Mouse (Mus musculus) forebrain, embryonic 12.5 days (tissue): ENCODE measurements around the gene Arnt. TPM values are rescaled to one million over a fixed set of nuclear protein-coding genes. Genes with fewer than 3 reads are reported as not detected.
"Not testable (repeated sequence)": the region's sequence is repeated elsewhere in the genome, so short reads cannot be mapped to it uniquely, and the experiment has no call there.

Source experiments
- ATAC-seq: fragments of 200-750 bp; cut with Nextera tagmentation; 2 replicates; pipeline ENCODE4 v1.8.0; 2017; ENCODE audit warnings: moderate TSS enrichment; ENCODE audit not compliant: low FRiP score
- H3K27ac ChIP-seq: fragments of 300-500 bp; sonication (generic); 2 replicates; pipeline ENCODE4 v1.5.1; 2016; ENCODE audit warnings: mild to moderate bottlenecking
- H3K27me3 ChIP-seq: fragments of 300-500 bp; sonication (generic); 2 replicates; pipeline ENCODE4 v1.6.1; 2016; ENCODE audit warnings: mild to moderate bottlenecking
- H3K36me3 ChIP-seq: fragments of 300-500 bp; sonication (generic); replicated peaks from 2 replicates; pipeline ENCODE4 v1.6.1; 2016; ENCODE audit warnings: mild to moderate bottlenecking
- H3K4me1 ChIP-seq: fragments of 300-500 bp; sonication (generic); 2 replicates; pipeline ENCODE4 v1.6.1; 2016
- H3K4me2 ChIP-seq: fragments of 300-500 bp; sonication (generic); 2 replicates; pipeline ENCODE4 v1.6.1; 2016; ENCODE audit warnings: mild to moderate bottlenecking, moderate library complexity
- H3K4me3 ChIP-seq: fragments of 300-500 bp; sonication (generic); replicated peaks from 2 replicates; pipeline ENCODE4 v1.5.1; 2016; ENCODE audit warnings: mild to moderate bottlenecking
- H3K9ac ChIP-seq: fragments of 300-500 bp; sonication (generic); 2 replicates; pipeline ENCODE4 v1.6.1; 2016; ENCODE audit warnings: mild to moderate bottlenecking
- H3K9me3 ChIP-seq: fragments of 300-500 bp; sonication (generic); 2 replicates; pipeline ENCODE4 v1.6.1; 2016
- WGBS: fragments of 180-500 bp; shearing (Covaris S2); methylation state at CpG from one replicate; pipeline ENCODE4 v1.1.7; 2016; 5-methylcytosine and 5-hydroxymethylcytosine counted together
- polyA plus RNA-seq: library from polyadenylated mRNA; unstranded; fragments of >200 nt; fragmentation: Nextera tagmentation; extraction: Ambion mirVana; gene quantifications from 2 replicates; pipeline ENCODE4 v1.2.1, GENCODE M21; 2016

Gene Arnt
- polyA plus RNA-seq, result 31.2 and 32.6 TPM in 2 replicates

- peak within 1 kb of the TSS; percentile 76 for H3K27ac ChIP-seq
- H3K9ac ChIP-seq, result peak within 1 kb of the TSS; percentile 86
- no peaks in the 10 kb centered on the region for H3K27me3 ChIP-seq
- H3K36me3 ChIP-seq, result peaks cover 12% of the 10 kb centered on the region
- peak within 1 kb of the TSS; percentile 87 for H3K4me3 ChIP-seq
- no peaks in the 10 kb centered on the region for H3K9me3 ChIP-seq
- WGBS, result under 1% methylated on average over 47 of the region's 47 CpGs
- peak; percentile 100 for ATAC-seq
- H3K4me1 ChIP-seq, result peaks cover 9% of the 10 kb centered on the region
- H3K4me2 ChIP-seq, result peak within 1 kb of the TSS; percentile 59
These were observed at the start of gene Arnt for GRCm38 (mm10) chr3:95434136-95434982. Gene Arnt, plus strand, starts transcription at chr3:95434388.

GRCm38 (mm10) chr3:95385401-95386075 is 48.6 kb upstream of the Arnt start:
- H3K4me3 ChIP-seq, result no peak overlapping the region
- H3K9ac ChIP-seq, result no peak overlapping the region
- no peaks in the 10 kb centered on the region for H3K4me1 ChIP-seq
- 94% methylated on average over 5 of the region's 5 CpGs for WGBS
- no peak overlapping the region for H3K4me2 ChIP-seq
- no peak overlapping the region for H3K27ac ChIP-seq
- H3K27me3 ChIP-seq, result no peaks in the 10 kb centered on the region
- no peaks in the 10 kb centered on the region for H3K36me3 ChIP-seq
- no peak for ATAC-seq
- H3K9me3 ChIP-seq, result no peaks in the 10 kb centered on the region

- 87% methylated on average over 4 of the region's 4 CpGs for WGBS
- no peak for ATAC-seq
- H3K4me1 ChIP-seq, result no peaks in the 10 kb centered on the region
These were observed 39.8 kb upstream of the Arnt start for GRCm38 (mm10) chr3:95394385-95394784.

GRCm38 (mm10) chr3:95402741-95403140 is 31.4 kb upstream of the Arnt start, which contains the start of gene 4930558C23Rik:
Gene 4930558C23Rik, minus strand, starts transcription at chr3:95402841.
- H3K9ac ChIP-seq, result no peak within 1 kb of the TSS
- H3K36me3 ChIP-seq, result no peaks in the 10 kb centered on the region
- no peak within 1 kb of the TSS for H3K27ac ChIP-seq
- H3K9me3 ChIP-seq, result no peaks in the 10 kb centered on the region
- no peak within 1 kb of the TSS for H3K4me3 ChIP-seq
- H3K27me3 ChIP-seq, result no peaks in the 10 kb centered on the region
- H3K4me2 ChIP-seq, result no peak within 1 kb of the TSS
- ATAC-seq, result no peak
- WGBS, result 94% methylated on average over 3 of the region's 3 CpGs
- H3K4me1 ChIP-seq, result no peaks in the 10 kb centered on the region

More at GRCm38 (mm10) chr3:95394385-95394784, 39.8 kb upstream of the Arnt start:
- no peaks in the 10 kb centered on the region for H3K36me3 ChIP-seq
- no peak overlapping the region for H3K4me2 ChIP-seq
- no peak overlapping the region for H3K27ac ChIP-seq
- no peaks in the 10 kb centered on the region for H3K27me3 ChIP-seq
- H3K9ac ChIP-seq, result no peak overlapping the region
- no peak overlapping the region for H3K4me3 ChIP-seq
- H3K9me3 ChIP-seq, result peaks cover 4% of the 10 kb centered on the region; the same call in 1 of the 2 replicates

- Histone ChIP-seq H3K9me3 (no peaks in the 10 kb centered on the region), H3K9ac (no peak overlapping the region), H3K4me1 (no peaks in the 10 kb centered on the region), H3K27ac (no peak overlapping the region), H3K36me3 (no peaks in the 10 kb centered on the region), H3K4me3 (no peak overlapping the region), H3K27me3 (no peaks in the 10 kb centered on the region), H3K4me2 (no peak overlapping the region)
- 86% methylated on average over 1 of the region's 1 CpGs for WGBS
- ATAC-seq, result no peak
These were observed 26.5 kb upstream of the Arnt start for GRCm38 (mm10) chr3:95407728-95408127.

DNA sequence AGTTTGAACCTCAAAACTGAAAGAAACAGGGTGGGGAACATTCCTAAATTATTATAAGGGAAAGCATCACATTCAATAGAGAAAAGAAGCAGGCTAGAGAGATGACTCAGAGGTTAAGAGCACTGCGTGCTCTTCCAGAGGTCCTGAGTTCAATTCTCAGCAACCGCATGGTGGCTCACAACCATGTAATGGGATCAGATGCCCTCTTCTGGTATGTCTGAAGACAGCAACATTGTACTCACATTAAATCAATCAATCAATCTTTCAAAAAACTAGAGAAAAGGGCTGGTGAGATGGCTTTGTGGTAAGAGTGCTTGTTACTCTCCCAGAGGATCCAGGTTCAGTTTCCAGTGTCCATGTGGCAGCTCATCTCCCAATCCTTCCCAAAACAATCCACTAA is 25.3 kb upstream of the Arnt start:
- Histone ChIP-seq H3K4me2 (no peak overlapping the region), H3K27ac (no peak overlapping the region), H3K9me3 (no peaks in the 10 kb centered on the region), H3K27me3 (no peaks in the 10 kb centered on the region), H3K4me1 (no peaks in the 10 kb centered on the region), H3K36me3 (no peaks in the 10 kb centered on the region), H3K9ac (no peak overlapping the region), H3K4me3 (no peak overlapping the region)
- no peak for ATAC-seq
- 97% methylated on average over 2 of the region's 2 CpGs for WGBS

DNA sequence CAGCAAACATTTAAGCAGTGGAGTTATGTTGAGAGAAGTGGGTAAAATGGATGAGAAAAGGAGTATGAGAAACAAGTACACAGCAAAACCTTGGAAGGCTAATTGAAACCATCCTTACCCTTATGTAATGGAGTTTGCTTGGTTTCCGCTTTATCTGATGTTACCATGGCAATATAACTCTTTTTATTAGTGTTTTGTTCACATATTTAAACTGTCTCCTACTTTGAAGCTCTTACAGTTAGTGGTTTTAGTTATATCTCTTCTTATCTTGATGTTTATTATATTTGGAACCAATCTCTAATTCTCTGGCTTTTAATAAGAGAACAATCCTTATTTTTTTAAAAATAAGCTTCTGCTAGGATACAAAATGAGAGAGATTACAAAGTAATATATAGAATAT is 21.9 kb upstream of the Arnt start:
- H3K27ac ChIP-seq, result no peak overlapping the region
- no peaks in the 10 kb centered on the region for H3K27me3 ChIP-seq
- no peaks in the 10 kb centered on the region for H3K9me3 ChIP-seq
- no peak overlapping the region for H3K4me2 ChIP-seq
- WGBS, result 84% methylated on average over 1 of the region's 1 CpGs
- H3K9ac ChIP-seq, result no peak overlapping the region
- H3K4me1 ChIP-seq, result no peaks in the 10 kb centered on the region
- ATAC-seq, result no peak
- H3K36me3 ChIP-seq, result no peaks in the 10 kb centered on the region
- no peak overlapping the region for H3K4me3 ChIP-seq

- Histone ChIP-seq H3K4me3 (no peak overlapping the region), H3K9ac (no peak overlapping the region), H3K27me3 (no peaks in the 10 kb centered on the region), H3K36me3 (no peaks in the 10 kb centered on the region), H3K27ac (no peak overlapping the region), H3K4me1 (no peaks in the 10 kb centered on the region), H3K9me3 (peaks cover 15% of the 10 kb centered on the region), H3K4me2 (no peak overlapping the region)
- no peak for ATAC-seq
- WGBS, result 93% methylated on average over 6 of the region's 6 CpGs
These were observed 16.3 kb upstream of the Arnt start for GRCm38 (mm10) chr3:95417866-95418265.

DNA sequence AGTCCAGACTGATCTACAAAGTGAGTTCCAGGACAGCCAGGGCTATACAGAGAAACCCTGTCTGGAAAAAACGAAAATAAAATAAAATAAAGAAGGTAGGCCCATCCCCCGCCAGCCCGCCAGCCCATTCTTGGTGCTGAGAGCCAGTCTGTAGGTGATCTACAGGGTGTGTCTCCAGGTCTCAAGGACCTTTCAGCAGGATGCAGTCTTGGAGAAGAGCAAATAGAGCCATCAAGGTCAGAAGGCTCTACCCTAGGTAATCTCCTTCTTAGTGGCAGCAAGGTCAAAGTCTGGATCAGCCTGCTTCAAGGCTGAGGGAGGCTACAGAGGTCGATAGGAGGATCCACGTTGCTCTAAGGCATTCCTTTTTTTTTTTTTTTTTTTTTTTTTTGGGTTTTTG is 7.7 kb upstream of the Arnt start:
- not testable (repeated sequence) for H3K4me1 ChIP-seq, H3K9me3 ChIP-seq, H3K27ac ChIP-seq, H3K4me2 ChIP-seq, H3K27me3 ChIP-seq, H3K4me3 ChIP-seq, ATAC-seq, H3K36me3 ChIP-seq, H3K9ac ChIP-seq
- 76% methylated on average over 5 of the region's 5 CpGs for WGBS

DNA sequence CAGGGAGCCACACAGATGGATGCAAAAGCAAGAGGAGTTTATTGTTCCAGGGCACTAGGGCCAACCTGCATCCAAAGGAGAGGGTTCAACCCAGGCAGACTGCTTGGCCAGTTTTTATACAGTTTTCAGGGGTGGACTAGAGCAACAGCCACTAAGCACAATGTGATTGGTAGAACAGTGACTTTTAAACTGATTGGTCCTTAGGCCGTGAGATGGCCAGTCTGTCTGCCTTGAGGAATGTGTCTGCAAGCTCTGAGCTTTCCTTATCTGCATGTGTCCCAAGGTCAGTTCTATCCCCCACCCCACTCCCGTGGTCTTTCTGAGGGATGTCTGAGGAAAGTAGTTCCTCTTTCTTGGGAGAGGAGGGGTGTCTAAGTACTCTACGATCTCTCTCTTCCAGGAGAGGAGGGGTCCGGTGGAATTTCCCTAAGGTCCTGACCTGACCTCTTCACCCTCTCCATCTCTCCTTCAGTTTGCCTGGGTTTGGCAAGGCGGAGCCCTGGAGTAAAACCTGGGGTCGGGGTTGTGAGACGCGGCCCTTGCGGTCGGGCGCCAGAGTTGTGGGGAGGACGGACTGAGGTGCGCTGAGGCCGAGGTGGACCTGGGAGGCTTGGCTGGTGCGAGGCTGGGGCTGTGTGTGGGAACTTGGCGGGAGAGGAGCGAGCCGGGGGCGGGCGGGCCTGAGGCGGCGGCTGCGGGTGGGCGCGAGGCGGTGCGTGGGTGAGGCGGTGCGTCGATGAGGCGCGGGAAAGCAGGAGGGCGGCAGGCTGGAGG is 6.9 kb upstream of the Arnt start:
- WGBS, result 54% methylated on average over 9 of the region's 33 CpGs
- not testable (repeated sequence) for H3K36me3 ChIP-seq, H3K9ac ChIP-seq

DNA sequence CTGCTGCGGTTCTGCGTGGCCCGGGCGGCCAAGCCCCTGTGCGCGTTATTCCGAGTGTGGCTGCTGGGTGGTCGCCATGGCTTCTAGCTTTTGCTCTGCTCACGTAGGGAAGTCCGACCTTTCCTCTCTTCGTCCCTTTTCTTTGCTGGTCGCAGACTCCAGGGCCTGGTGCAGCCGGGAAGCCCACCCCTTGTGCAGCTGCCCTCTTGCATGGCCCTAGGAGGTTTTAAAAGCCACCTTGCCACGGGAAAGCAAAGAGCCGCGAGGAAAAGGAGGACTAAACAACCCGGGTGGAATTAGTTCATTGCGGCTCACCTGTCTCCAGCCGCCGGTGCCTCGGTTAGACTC is 6.3 kb upstream of the Arnt start:
- H3K36me3 ChIP-seq, H3K27me3 ChIP-seq, H3K9ac ChIP-seq, H3K9me3 ChIP-seq, H3K27ac ChIP-seq, ATAC-seq, H3K4me1 ChIP-seq: not testable (repeated sequence)
- peak overlapping the region; percentile 31 for H3K4me3 ChIP-seq
- 17% methylated on average over 15 of the region's 21 CpGs for WGBS
- H3K4me2 ChIP-seq, result peak overlapping the region; percentile 49

More for the DNA sequence above, 6.9 kb upstream of the Arnt start:
- peak; percentile 67; the same call in 1 of the 2 replicates for ATAC-seq
- H3K27ac ChIP-seq, H3K4me1 ChIP-seq, H3K27me3 ChIP-seq, H3K9me3 ChIP-seq: not testable (repeated sequence)
- H3K4me3 ChIP-seq, result peak overlapping the region; percentile 31
- H3K4me2 ChIP-seq, result peak overlapping the region; percentile 49

- not testable (repeated sequence) for H3K4me2 ChIP-seq, H3K4me3 ChIP-seq, H3K36me3 ChIP-seq, H3K27ac ChIP-seq, H3K9me3 ChIP-seq, H3K9ac ChIP-seq, H3K4me1 ChIP-seq, ATAC-seq, H3K27me3 ChIP-seq
- WGBS, result 67% methylated on average over 5 of the region's 11 CpGs
These were observed 5.8 kb upstream of the Arnt start for GRCm38 (mm10) chr3:95428423-95428822.
